34 mouse cellular contexts compared by ENCODE assay signal in the genomic region with DNA sequence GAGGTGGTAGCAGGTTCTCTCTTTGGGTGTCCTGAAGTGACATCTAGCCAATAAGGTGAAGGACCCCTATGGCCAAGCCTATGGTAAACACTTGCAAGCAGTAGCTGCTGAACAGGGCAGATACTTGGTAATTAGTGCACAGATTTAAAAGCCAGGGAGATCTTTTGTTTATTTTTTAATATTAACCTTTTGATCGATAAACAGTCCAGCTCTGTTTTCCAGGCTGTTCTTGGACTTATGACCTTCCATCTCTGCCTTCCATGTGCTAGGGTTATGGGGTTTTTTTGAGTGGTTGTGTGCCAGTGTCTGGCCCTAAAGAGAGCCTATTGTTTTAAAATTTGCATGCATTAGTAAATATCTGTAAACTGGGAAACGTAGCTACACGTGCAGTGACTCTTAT. TPM values are rescaled to one million over a fixed set of nuclear protein-coding genes. Genes with fewer than 3 reads are reported as not detected.
"Had no signal": no experiment of that assay in that cellular context is flagged by ENCODE, and none has a peak within 500 bp of the region (broad histone marks: within the 10 kb centered on the region; RNA-seq: fewer than 3 reads in every experiment).

No protein-coding gene starts in this region.

- H3K4me1 ChIP-seq: embryonic facial prominence, embryonic 10.5 days; embryonic facial prominence, embryonic 12.5 days; embryonic facial prominence, embryonic 13.5 days; embryonic facial prominence, embryonic 15.5 days; forebrain, embryonic 10.5 days; forebrain, embryonic 12.5 days; forebrain, embryonic 13.5 days had no signal

- H3K27ac ChIP-seq: embryonic facial prominence, embryonic 10.5 days; embryonic facial prominence, embryonic 12.5 days; embryonic facial prominence, embryonic 13.5 days; embryonic facial prominence, embryonic 15.5 days; forebrain, embryonic 10.5 days; forebrain, embryonic 12.5 days; forebrain, embryonic 13.5 days; forebrain, embryonic 15.5 days; gastrocnemius, adult 2 months had no signal

- H3K27me3 ChIP-seq: embryonic facial prominence, embryonic 12.5 days; embryonic facial prominence, embryonic 13.5 days; embryonic facial prominence, embryonic 15.5 days; forebrain, embryonic 12.5 days; forebrain, embryonic 13.5 days; forebrain, embryonic 15.5 days had no signal

- H3K4me2 ChIP-seq: embryonic facial prominence, embryonic 12.5 days; embryonic facial prominence, embryonic 13.5 days; embryonic facial prominence, embryonic 15.5 days; forebrain, embryonic 12.5 days; forebrain, embryonic 13.5 days; forebrain, embryonic 15.5 days had no signal

- H3K4me3 ChIP-seq: embryonic facial prominence, embryonic 10.5 days; embryonic facial prominence, embryonic 12.5 days; embryonic facial prominence, embryonic 13.5 days; embryonic facial prominence, embryonic 15.5 days; erythroblast, embryonic 14.5 days; forebrain, embryonic 10.5 days; forebrain, embryonic 12.5 days; forebrain, embryonic 13.5 days; forebrain, embryonic 15.5 days; gastrocnemius, adult 2 months had no signal

- H3K9ac ChIP-seq: embryonic facial prominence, embryonic 12.5 days; embryonic facial prominence, embryonic 13.5 days; embryonic facial prominence, embryonic 15.5 days; forebrain, embryonic 12.5 days; forebrain, embryonic 13.5 days; forebrain, embryonic 15.5 days; forebrain, postnatal 0 days had no signal

- DNase-seq: cerebellum, adult 2 months; cerebellum, adult 8-10 months; cerebellum, adult 9-10 months; cerebellum, adult 9-11 months; cerebellum, postnatal 10 days; cerebellum, postnatal 14 days; cerebellum, postnatal 25 days; cerebellum, postnatal 36 days; embryo, embryonic 11 days; forebrain, postnatal 0 days; gastrocnemius, adult 2 months; gastrocnemius, postnatal 10 days; gastrocnemius, postnatal 14 days; gastrocnemius, postnatal 25 days; gastrocnemius, postnatal 36 days; heart, adult 18-20 months had no signal

- H3K9me3 ChIP-seq: embryonic facial prominence, embryonic 10.5 days; embryonic facial prominence, embryonic 12.5 days; embryonic facial prominence, embryonic 13.5 days; embryonic facial prominence, embryonic 15.5 days; forebrain, embryonic 10.5 days; forebrain, embryonic 12.5 days; forebrain, embryonic 13.5 days; forebrain, embryonic 15.5 days had no signal

- ATAC-seq: forebrain, embryonic 13.5 days; forebrain, embryonic 16.5 days; forebrain, postnatal 0 days had no signal

RNA-seq across cellular contexts. Expression of a gene that starts 42.0 kb away (rescaled TPM):
- polyA plus RNA-seq: erythroblast, embryonic 14.5 days had no signal

RNA-seq across cellular contexts. Expression of a gene that starts 59.9 kb away (rescaled TPM):
- total RNA-seq: common myeloid progenitor, adult 5-6 weeks; forebrain, postnatal 0 days; gastrocnemius, adult 18-20 months; gastrocnemius, adult 2 months; gastrocnemius, adult 8-10 months; gastrocnemius, postnatal 10 days; gastrocnemius, postnatal 14 days; gastrocnemius, postnatal 25 days; gastrocnemius, postnatal 36 days; granulocyte monocyte progenitor cell, adult 5-6 weeks; heart, adult 18-20 months had no signal
- polyA plus RNA-seq: cerebellum, adult 2 months; embryonic facial prominence, embryonic 10.5 days; embryonic facial prominence, embryonic 11.5 days; embryonic facial prominence, embryonic 12.5 days; embryonic facial prominence, embryonic 13.5 days; embryonic facial prominence, embryonic 14.5 days; embryonic facial prominence, embryonic 15.5 days; erythroblast, embryonic 14.5 days; forebrain, embryonic 10.5 days; forebrain, embryonic 11.5 days; forebrain, embryonic 12.5 days; forebrain, embryonic 13.5 days; forebrain, embryonic 14.5 days; forebrain, embryonic 15.5 days; forebrain, embryonic 16.5 days; forebrain, postnatal 0 days had no signal
